Mouse (Mus musculus): Measurements from ENCODE around the gene Rtl10. TPM values are rescaled to one million over a fixed set of nuclear protein-coding genes. Genes with fewer than 3 reads are reported as not detected.
"Not testable (repeated sequence)": the region's sequence is repeated elsewhere in the genome, so short reads cannot be mapped to it uniquely, and the experiment has no call there.

The Rtl10 gene
- polyA plus RNA-seq, 1 experiment from 2014 or later: 5.4 TPM

- Histone ChIP-seq H3K4me1 (no peaks in the 10 kb centered on the region), H3K4me3 (no peak overlapping the region), H3K9ac (no peak overlapping the region), H3K36me3 (no peaks in the 10 kb centered on the region), H3K27ac (no peak overlapping the region), H3K9me3 (no peaks in the 10 kb centered on the region), H3K27me3 (no peaks in the 10 kb centered on the region), H3K4me2 (no peak overlapping the region)
- ATAC-seq (ENCODE audit: borderline replicate concordance, extremely low read depth, low FRiP score, low TSS enrichment): no peak
- 77% methylated on average over 5 of the region's 5 CpGs for WGBS
Measured at GRCm38 (mm10) chr16:18511741-18512140, 13.0 kb downstream of the Rtl10 start.

- WGBS: 16% methylated on average over 6 of the region's 6 CpGs
- ATAC-seq (ENCODE audit: borderline replicate concordance, extremely low read depth, low FRiP score, low TSS enrichment): no peak; the same call in 1 of the 2 replicates
Measured at GRCm38 (mm10) chr16:18513508-18513907, 14.8 kb downstream of the Rtl10 start.

GRCm38 (mm10) chr16:18518091-18518490, 19.4 kb downstream of the Rtl10 start:
- H3K4me3 ChIP-seq: no peak overlapping the region
- H3K9ac ChIP-seq: no peak overlapping the region
- H3K4me2 ChIP-seq: no peak overlapping the region
- H3K36me3 ChIP-seq: no peaks in the 10 kb centered on the region
- H3K9me3 ChIP-seq: no peaks in the 10 kb centered on the region
- H3K27ac ChIP-seq: no peak overlapping the region
- H3K4me1 ChIP-seq: no peaks in the 10 kb centered on the region
- ATAC-seq (ENCODE audit: borderline replicate concordance, extremely low read depth, low FRiP score, low TSS enrichment): no peak
- H3K27me3 ChIP-seq: no peaks in the 10 kb centered on the region

More at GRCm38 (mm10) chr16:18513508-18513907, 14.8 kb downstream of the Rtl10 start:
- Histone ChIP-seq H3K4me2 (no peak overlapping the region), H3K4me3 (no peak overlapping the region), H3K27me3 (no peaks in the 10 kb centered on the region), H3K27ac (no peak overlapping the region), H3K4me1 (no peaks in the 10 kb centered on the region), H3K9ac (no peak overlapping the region), H3K36me3 (no peaks in the 10 kb centered on the region), H3K9me3 (no peaks in the 10 kb centered on the region)

GRCm38 (mm10) chr16:18523563-18524245, 25.0 kb downstream of the Rtl10 start:
- no peak overlapping the region for H3K4me2 ChIP-seq
- H3K27me3 ChIP-seq: no peaks in the 10 kb centered on the region
- no peaks in the 10 kb centered on the region for H3K4me1 ChIP-seq
- H3K27ac ChIP-seq: no peak overlapping the region
- no peak overlapping the region for H3K9ac ChIP-seq
- 80% methylated on average over 8 of the region's 8 CpGs for WGBS
- no peak overlapping the region for H3K4me3 ChIP-seq
- H3K36me3 ChIP-seq: no peaks in the 10 kb centered on the region
- ATAC-seq (ENCODE audit: borderline replicate concordance, extremely low read depth, low FRiP score, low TSS enrichment): no peak
- no peaks in the 10 kb centered on the region for H3K9me3 ChIP-seq

DNA sequence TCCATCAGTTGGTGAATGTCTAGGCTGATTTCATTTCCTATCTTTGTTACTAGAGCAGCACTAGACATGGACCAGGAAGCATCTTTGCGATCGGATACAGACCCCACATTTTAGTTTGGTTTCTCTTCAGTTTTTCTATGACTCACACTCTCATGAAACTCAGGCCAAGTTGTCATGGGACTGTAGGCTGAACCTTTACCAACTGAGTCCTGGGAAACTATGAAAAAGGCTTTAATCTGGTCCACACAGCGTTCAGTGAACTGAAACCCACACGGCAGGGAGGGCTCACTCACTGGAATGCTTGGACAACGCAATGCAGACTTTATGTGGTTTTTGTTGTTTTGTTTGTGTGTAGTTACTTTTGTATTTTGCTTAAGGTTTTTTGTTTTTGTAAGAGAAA, 30.0 kb downstream of the Rtl10 start:
- no peak overlapping the region for H3K27ac ChIP-seq
- no peak overlapping the region for H3K4me3 ChIP-seq
- H3K36me3 ChIP-seq: no peaks in the 10 kb centered on the region
- no peaks in the 10 kb centered on the region for H3K9me3 ChIP-seq
- ATAC-seq (ENCODE audit: borderline replicate concordance, extremely low read depth, low FRiP score, low TSS enrichment): no peak
- H3K4me2 ChIP-seq: no peak overlapping the region
- no peak overlapping the region for H3K9ac ChIP-seq
- H3K4me1 ChIP-seq: no peaks in the 10 kb centered on the region
- no peaks in the 10 kb centered on the region for H3K27me3 ChIP-seq
- WGBS: 83% methylated on average over 5 of the region's 5 CpGs

- not testable (repeated sequence) for H3K36me3 ChIP-seq, H3K27me3 ChIP-seq, H3K9me3 ChIP-seq, H3K4me1 ChIP-seq, H3K4me3 ChIP-seq, H3K4me2 ChIP-seq, H3K9ac ChIP-seq, H3K27ac ChIP-seq
- 94% methylated on average over 7 of the region's 7 CpGs for WGBS
- ATAC-seq (ENCODE audit: borderline replicate concordance, extremely low read depth, low FRiP score, low TSS enrichment): peak; percentile 100
Measured at GRCm38 (mm10) chr16:18533061-18533460, 34.4 kb downstream of the Rtl10 start.

GRCm38 (mm10) chr16:18537407-18537990, 38.8 kb downstream of the Rtl10 start:
- WGBS: 85% methylated on average over 3 of the region's 3 CpGs
- no peaks in the 10 kb centered on the region for H3K36me3 ChIP-seq
- ATAC-seq (ENCODE audit: borderline replicate concordance, extremely low read depth, low FRiP score, low TSS enrichment): no peak

GRCm38 (mm10) chr16:18539281-18539680, 40.6 kb downstream of the Rtl10 start:
- Histone ChIP-seq H3K9ac (no peak overlapping the region), H3K9me3 (no peaks in the 10 kb centered on the region), H3K27me3 (no peaks in the 10 kb centered on the region), H3K4me3 (no peak overlapping the region), H3K4me2 (no peak overlapping the region), H3K4me1 (peaks cover 14% of the 10 kb centered on the region; the same call in 1 of the 2 replicates), H3K36me3 (no peaks in the 10 kb centered on the region), H3K27ac (no peak overlapping the region)
- ATAC-seq (ENCODE audit: borderline replicate concordance, extremely low read depth, low FRiP score, low TSS enrichment): no peak
- 49% methylated on average over 6 of the region's 6 CpGs for WGBS

More at GRCm38 (mm10) chr16:18537407-18537990, 38.8 kb downstream of the Rtl10 start:
- H3K27me3 ChIP-seq: no peaks in the 10 kb centered on the region
- H3K9me3 ChIP-seq: no peaks in the 10 kb centered on the region
- H3K4me3 ChIP-seq: no peak overlapping the region
- no peak overlapping the region for H3K27ac ChIP-seq
- H3K4me2 ChIP-seq: no peak overlapping the region
- peaks cover 7% of the 10 kb centered on the region; the same call in 1 of the 2 replicates for H3K4me1 ChIP-seq
- no peak overlapping the region for H3K9ac ChIP-seq

DNA sequence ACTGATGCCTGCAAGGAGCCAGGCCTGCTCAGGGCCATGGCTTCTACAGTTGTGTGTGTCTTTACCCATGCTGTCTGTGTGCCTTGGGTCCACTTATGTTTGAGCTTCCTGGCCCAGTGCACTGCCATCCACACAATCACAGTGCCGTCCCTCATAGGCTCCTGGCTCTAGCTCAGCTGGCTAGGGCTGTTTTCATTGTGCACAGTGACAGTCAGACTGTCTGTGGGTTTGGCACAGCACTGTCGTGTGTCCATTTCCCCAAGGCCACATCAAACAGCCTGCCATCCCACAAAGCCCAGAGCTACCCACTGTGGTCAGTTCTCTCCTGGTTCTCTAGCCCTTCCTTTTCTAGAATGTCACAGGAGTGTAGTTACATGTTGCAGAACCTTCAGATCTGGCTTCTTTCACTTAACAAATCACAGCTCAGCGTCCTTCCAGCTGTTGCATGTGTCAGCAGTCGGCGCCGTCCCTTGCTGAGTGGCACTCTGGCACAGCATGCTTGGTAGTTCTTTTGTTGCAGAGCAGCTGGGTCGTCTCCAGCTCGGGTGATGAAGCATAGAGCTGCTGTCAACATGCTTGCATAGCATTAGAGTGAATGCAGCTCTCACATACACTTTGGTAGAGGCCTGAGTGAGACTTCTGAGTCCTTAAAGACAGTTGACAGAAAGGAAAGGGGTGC, 44.6 kb downstream of the Rtl10 start:
- H3K27me3 ChIP-seq: no peaks in the 10 kb centered on the region
- no peak overlapping the region for H3K27ac ChIP-seq
- H3K36me3 ChIP-seq: no peaks in the 10 kb centered on the region
- WGBS: 36% methylated on average over 8 of the region's 8 CpGs
- no peak overlapping the region for H3K4me2 ChIP-seq
- H3K9me3 ChIP-seq: no peaks in the 10 kb centered on the region
- H3K4me1 ChIP-seq: peaks cover 15% of the 10 kb centered on the region; the same call in 1 of the 2 replicates
- peak; percentile 60; the same call in 1 of the 2 replicates for ATAC-seq (ENCODE audit: borderline replicate concordance, extremely low read depth, low FRiP score, low TSS enrichment)
- no peak overlapping the region for H3K9ac ChIP-seq
- no peak overlapping the region for H3K4me3 ChIP-seq

DNA sequence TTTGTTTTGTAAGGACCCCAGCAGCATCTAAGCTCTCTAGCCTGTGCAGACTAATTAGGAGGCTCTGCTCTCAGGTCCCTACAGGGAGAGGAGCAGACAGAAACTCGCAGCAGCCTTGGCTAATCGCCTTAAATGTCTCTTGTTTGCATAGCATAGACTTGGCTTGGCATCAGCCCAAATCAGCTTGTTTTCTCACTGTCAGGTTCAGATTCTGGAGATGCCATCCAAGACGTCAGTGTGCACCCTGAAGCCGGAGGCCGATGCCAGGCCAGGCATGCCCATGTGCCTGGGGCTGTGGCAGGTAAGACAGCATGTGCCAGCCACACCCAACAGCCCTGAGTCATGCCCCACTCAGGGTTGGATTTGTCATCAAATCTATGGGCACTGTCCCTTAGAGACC, 49.2 kb downstream of the Rtl10 start:
- Histone ChIP-seq H3K9me3 (no peaks in the 10 kb centered on the region), H3K9ac (no peak overlapping the region), H3K4me3 (no peak overlapping the region), H3K4me1 (0 out of 2 replicates have a peak, but pooled peaks cover 8% of the 10 kb centered on the region), H3K4me2 (no peak overlapping the region), H3K27me3 (no peaks in the 10 kb centered on the region), H3K36me3 (no peaks in the 10 kb centered on the region), H3K27ac (no peak overlapping the region)
- no peak for ATAC-seq (ENCODE audit: borderline replicate concordance, extremely low read depth, low FRiP score, low TSS enrichment)
- 53% methylated on average over 5 of the region's 5 CpGs for WGBS

All from lung, embryonic 15.5 days (tissue).